Mouse (Mus musculus): ENCODE data around the gene Elmo3.

The Elmo3 gene

DNA sequence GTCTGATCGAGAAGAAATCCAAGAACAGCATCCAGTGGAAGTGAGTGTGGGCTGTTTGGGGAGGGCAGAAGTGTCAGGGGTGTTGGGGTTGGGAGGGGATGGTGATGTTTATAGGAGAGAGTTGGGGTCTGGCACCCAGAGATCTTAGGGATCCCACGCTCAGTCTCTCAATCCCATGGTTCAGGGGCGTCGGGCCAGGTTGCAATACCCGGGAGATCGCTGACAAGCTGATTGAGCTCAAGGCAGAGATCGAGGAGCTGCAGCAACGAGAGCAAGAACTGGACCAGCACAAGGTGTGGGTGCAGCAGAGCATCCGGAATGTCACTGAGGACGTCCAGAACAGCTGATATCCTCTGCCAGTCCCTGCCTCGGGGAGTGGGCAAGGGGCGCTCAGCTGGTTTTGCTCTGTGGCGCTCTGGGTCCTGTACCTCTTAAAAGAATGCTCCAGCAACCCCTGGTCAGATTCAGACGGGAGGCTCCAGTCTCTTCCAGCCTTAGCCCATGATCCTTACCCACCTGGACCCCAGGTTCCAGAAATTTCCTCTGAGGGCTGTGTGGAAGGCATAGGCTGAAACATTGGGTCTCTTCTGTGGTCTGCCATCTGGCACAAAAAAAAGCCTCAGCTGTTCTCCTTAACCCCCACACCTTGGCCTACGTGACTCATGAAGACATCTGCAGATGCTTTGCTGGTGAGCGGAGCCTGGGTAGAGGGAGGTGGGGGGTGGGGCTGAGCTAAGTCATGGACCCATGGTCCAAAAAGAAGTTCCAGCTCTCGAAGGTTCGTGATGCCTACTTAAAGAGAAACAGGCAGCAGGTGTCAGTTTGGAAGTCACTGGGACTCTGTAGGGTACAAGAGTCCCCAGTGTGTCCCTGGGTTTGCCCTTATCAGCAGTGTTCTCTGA lies 6.8 kb upstream of the Elmo3 start:
- no peak for DNase-seq (ENCODE audit: low spot score in 2 of 2)

DNA sequence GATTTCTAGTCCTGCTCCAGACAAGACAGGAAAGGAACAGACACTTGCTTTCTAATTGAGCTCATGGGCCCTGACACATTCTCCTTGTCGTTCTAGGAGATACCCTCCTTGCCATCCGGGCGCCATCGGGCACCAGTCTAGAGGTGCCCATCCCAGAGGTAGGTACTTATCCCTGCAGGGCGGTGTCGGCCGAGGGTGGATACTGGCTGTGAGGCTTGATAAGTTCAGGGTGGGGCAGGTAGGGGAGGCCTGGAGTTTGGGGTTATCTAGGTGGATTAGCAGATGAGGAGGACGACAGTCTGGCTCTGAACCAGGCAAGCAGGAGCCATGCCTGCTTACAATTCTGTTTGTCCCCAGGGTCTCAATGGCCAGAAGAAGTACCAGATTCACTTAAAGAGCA lies 5.4 kb upstream of the Elmo3 start:
- DNase-seq (ENCODE audit: low spot score in 2 of 2): peak; percentile 75 to 85

DNA sequence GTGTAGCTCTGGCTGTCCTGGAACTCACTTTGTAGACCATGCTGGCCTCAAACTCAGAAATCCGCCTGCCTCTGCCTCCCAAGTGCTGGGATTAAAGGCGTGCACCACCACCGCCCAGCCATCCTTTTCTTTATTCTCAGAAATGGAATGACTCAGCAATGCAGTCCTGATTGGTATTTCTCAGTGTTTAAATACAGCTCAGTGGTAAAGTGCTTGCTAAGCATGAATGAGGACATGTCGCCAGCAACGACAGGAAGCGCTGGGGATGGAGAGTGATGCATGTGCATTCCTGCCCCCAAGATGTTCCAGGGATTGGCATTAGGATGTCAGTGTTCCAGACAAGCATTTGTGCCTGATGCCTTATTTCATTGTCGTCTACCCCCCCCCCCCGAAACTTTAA lies 2.0 kb upstream of the Elmo3 start:
- DNase-seq (ENCODE audit: low spot score in 2 of 2): no peak

DNA sequence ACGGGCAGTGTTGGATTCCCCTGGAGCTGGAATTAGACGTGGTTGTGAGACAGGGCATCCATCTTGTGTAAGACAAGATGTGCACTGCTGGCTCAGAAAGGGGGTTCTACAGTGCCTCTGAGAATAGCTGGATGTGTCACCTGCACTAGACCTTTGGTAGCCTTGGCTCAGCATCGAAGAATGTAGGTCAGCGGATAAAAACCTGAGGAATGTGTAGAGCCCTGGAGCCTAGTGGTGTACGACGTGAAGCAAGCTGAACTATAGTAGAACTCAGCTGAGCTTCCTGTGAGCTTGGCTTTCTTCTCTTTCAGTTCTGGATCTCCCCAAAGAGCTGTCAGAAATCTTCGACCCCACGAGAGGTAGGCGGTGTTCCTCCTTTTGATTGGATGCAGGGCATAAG lies 1.5 kb upstream of the Elmo3 start:
- no peak for DNase-seq (ENCODE audit: low spot score in 2 of 2)

DNA sequence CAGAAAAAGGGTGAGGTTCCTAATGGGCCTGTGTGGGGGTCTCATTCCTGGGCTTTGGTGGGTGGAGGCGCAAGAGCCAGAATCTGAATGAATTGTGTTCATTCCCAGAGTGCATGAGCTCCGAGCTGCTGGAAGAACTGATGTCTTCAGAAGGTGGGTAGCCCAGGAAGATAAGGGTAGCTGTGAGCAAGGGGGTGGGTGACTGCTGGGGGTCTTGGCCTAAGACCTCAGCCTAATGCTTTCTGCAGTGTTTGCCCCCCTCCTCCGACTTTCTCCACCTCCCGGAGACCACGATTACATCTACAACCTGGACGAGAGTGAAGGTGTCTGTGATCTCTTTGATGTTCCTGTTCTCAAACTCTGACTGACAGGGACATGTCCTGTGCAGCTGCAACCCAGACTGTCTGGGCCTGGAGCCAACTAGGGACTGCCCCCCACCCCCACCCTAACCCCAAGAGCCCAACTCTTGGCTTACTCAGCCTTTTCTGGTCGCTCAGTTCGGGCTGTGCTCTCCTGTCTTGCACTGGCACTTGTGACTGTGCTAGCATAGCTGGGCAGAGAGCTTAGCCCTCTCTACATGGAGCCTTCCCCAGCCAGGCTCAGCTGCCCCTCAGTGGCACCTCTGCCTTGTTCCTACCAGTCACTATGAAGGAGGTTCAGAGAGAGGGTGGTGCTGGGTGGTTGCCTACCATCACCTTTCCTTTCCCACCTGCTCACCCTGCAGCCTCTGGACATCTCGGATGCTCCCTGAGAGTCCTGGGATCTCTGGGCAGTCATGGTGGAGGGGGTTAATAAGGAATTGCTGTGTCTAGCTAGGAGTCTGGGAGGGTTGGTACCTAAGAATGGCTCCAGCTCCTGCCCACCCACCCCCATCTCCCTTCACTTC lies 833 bp upstream of the Elmo3 start:
- no peak for DNase-seq (ENCODE audit: low spot score in 2 of 2)

- no peak for DNase-seq (ENCODE audit: low spot score in 2 of 2)
Observed at GRCm38 (mm10) chr8:105306146-105306691, 818 bp downstream of the Elmo3 start.

GRCm38 (mm10) chr8:105307670-105308069 lies 2.3 kb downstream of the Elmo3 start:
- no peak for DNase-seq (ENCODE audit: low spot score in 2 of 2)

DNA sequence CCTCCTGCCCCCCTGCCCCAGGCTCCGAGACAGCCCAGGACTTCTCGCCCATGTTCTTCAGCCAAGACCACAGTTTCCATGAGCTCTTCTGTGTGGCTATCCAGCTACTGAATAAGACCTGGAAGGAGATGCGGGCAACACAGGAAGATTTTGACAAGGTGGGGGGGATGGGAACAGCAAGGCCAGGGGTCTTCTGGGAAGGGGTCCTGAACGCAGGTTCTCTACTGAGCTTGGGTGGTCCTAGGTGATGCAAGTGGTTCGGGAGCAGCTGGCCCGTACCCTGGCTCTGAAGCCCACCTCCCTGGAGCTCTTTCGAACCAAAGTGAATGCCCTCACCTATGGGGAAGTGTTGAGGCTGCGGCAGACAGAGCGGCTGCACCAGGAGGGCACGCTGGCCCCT lies 3.0 kb downstream of the Elmo3 start:
- no peak for DNase-seq (ENCODE audit: low spot score in 2 of 2)

DNA sequence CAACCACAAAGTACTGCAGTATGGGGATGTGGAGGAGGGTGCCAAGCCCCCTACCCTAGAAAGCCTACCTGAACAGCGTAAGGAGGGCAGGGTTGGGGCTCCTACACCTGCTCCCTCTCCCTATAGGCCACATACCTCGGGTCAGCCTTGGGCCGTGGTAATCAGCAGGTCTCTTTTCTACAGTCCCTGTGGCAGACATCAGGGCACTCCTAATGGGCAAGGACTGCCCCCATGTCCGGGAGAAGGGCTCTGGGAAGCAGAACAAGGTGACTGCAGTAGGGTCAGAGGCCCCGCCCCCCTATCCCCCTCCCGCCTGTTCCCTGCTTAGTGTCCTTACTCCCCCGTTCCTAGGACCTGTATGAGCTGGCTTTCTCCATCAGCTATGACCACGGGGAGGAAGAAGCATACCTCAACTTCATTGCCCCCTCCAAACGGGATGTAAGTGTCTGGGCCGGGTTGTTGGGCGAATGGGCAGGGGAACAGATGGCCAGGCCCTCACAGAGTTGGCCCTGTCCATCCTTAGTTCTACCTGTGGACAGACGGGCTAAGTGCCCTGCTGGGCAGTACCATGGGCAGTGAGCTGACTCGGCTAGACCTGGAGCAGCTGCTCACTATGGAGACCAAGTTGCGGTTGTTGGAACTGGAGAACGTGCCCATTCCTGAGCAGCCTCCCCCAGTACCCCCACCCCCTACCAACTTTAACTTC lies 3.9 kb downstream of the Elmo3 start:
- DNase-seq (ENCODE audit: low spot score in 2 of 2): no peak

DNA sequence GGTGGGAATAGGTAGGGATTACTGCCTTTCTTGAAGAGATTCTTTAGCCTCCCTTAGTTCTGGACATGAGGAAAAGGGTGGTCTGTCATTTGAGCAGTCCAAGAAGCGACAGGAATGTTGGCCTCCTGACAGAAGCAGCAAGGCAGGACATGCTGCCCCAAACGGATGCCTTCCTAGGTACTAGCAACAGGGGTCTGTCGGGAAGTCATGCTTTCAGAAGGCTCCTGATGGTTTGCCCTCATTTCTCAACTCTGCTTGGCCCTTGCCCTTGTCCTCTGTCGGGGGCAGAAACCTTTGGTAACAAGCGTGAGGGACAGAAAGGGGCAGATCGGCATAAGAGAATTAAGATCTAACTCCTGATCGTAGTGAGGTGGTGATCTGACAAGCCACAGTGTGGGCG lies 4.7 kb downstream of the Elmo3 start:
- no peak for DNase-seq (ENCODE audit: low spot score in 2 of 2)

DNA sequence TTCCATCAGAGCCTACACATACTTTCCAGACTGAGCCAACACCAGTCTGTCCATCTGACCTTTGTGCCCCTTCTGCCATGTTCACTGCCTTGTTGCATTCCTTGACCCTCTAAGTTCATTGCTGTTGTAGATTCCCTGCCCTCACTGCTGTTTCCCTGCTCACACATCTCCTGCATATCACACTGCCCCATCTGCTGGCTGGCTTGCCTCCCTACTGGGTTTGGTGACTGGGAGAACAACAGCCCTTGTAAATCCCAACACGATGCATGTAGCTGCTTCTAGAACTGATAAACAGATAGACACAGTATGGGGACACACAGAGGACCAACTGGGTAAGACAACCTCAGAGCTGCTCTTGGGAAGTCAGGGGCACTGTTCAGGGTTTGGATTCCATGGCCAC lies 6.3 kb downstream of the Elmo3 start:
- DNase-seq (ENCODE audit: low spot score in 2 of 2): no peak

- DNase-seq (ENCODE audit: low spot score in 2 of 2): no peak
Observed at GRCm38 (mm10) chr8:105312891-105313481, 7.6 kb downstream of the Elmo3 start.

- DNase-seq (ENCODE audit: low spot score in 2 of 2): no peak
Observed at GRCm38 (mm10) chr8:105313622-105314402, 8.4 kb downstream of the Elmo3 start.

DNA sequence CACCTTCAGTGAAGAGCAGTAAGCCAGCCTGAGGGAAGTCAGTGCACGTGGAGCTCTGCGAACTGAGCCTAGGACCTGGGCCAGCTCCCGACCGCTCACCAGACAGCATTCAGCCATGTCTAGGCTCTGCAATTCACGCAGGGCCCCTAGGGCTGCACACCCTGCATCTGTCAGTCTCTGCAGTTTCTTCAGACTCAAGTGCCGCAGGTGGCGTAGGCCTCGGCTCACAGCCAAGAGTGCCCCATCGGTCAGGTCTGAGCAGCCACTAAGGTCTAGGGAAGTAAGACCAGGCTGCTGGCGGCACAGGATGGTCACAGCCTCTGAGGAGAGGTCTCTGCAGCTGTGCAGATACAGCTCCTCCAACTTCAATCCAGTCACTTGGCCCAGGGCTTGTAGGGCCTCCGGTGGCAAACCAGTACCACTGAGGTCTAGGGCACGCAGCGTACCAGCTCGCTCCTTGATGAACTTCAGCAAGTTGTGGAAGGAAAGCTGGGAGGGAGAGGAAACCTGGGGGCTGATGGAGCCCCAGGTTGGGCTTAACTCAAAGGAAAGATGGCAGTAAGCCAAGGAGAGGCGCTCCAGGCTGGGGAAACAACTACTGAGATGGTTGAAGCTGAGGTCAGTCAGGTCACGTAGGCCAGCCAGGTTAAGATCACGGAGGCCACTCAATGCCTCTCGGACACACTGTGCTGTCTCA lies 9.8 kb downstream of the Elmo3 start:
- DNase-seq (ENCODE audit: low spot score in 2 of 2): no peak

- no peak for DNase-seq (ENCODE audit: low spot score in 2 of 2)
Observed at GRCm38 (mm10) chr8:105317941-105318340, 12.5 kb downstream of the Elmo3 start.

DNA sequence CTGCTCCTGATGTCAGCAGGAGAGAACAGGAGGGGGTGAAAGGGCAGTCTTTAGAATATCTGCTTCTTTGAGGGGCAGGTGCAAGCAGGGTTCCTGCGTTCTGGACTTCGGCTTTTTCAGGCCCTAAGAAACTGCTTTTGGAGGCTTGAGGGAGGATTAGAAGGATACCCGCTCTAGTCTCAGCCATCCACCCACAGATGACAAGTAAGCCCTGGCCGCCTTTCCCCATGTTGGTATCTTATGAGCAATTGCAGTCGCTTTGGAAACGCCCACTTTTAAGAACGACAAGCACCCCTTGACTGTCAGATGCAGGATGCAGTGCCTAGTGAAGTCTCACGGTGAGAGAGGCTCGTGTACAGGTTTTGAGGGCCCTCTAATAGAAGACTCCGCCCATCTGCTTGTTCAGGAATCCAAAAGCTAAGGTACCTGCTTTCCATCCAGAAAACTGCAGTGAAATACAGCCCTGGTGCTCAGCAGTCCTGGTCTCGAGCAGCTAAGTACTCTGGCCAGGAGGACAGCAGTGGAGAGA lies 13.3 kb downstream of the Elmo3 start:
- DNase-seq (ENCODE audit: low spot score in 2 of 2): no peak

DNA sequence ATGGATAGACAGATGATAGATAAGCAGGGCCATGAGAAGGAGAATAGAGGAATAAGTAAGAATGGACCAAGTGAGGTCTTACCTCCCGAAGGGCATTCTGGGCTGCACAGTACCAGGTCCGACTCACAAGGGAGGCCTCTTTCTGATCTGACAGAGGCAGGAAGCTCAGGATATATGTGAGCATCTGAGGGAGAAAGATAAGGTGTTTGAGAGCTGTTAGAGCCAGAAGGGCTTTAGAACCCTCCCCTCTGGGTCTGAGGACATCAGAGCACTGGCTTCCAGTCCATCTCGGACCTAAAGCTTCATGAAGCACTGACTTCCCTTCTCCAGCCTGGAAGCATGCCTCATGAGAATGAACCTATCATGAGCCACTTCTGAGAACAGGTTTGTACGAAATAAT lies 17.8 kb downstream of the Elmo3 start:
- DNase-seq (ENCODE audit: low spot score in 2 of 2): peak; percentile 25 to 58

DNA sequence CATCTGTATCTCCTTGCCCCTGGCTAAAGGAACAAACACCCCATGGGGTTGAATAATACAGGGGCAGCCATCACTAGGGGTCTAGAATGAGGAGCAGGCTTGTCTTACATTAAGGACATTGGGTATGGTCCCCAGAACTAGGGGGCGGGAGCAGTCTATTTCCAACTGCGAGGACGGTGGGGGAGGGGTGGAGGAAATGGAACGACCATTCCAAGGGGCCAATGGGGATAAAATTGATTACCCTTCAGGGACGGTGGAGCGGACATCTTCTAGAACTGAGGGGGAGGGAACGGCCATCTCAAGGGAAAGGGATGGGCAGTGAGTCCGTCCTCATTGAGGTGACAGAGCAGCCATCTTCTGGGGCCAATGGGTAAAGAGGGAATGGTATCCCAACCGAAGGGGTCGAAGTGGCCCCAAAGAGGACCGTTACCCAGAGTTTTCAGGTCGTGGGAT lies 20.3 kb downstream of the Elmo3 start:
- no peak for DNase-seq (ENCODE audit: low spot score in 2 of 2)

GRCm38 (mm10) chr8:105326141-105326672 lies 20.8 kb downstream of the Elmo3 start, which contains the start of the genes Lrrc29 and Tmem208:
Gene Lrrc29 (minus strand): TSS chr8:105326278.
Gene Tmem208 (plus strand): TSS chr8:105326354.
- DNase-seq (ENCODE audit: low spot score in 2 of 2): peak; percentile 96 to 98
